Mouse (Mus musculus) telencephalon, adult 2 months (tissue): ENCODE results near the gene Gal3st1.
A peak's percentile ranks its signal among the peaks of the same experiment; 100 is the strongest.
"Not testable (repeated sequence)": the region's sequence is repeated elsewhere in the genome, so short reads cannot be mapped to it uniquely, and the experiment has no call there.

Experiments used
- DNase-seq: peaks from one replicate; pipeline ENCODE4 v3.0.0-alpha.2; 2011; ENCODE audit warnings: low read depth, low spot score

Gal3st1 gene

DNA sequence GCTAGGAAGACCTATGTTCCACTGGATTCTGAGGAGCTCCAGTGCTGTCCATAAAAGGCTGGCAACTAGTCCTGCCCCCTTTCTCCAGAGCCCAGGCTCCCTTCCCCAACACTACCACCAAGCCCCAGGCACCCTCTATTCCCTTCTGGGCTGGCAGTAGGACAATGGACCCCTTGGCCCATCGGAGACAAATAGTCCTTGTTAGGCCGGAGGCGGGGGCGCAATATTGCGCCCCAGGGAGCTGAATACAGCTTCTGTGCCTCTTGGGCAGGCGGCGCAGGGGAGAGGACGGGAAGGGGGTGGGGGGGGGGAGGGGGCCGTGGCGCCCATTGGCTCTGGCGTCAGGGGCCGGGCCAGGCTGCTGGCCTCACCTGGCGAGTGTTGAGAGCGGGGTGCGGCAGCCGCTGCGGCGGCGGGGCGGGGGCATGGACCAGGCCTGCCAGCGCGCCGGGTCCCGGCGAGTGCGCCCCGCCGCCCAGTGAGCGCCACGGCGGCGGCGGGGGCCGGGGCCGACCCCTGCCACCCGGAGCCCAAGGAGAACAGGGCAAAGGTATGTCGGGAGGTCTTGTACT, at the start of gene Gal3st1:
TSS of gene Gal3st1 (plus strand) at position 346 of the 572 bp plus-strand sequence.
- peak; percentile 76 for DNase-seq

DNA sequence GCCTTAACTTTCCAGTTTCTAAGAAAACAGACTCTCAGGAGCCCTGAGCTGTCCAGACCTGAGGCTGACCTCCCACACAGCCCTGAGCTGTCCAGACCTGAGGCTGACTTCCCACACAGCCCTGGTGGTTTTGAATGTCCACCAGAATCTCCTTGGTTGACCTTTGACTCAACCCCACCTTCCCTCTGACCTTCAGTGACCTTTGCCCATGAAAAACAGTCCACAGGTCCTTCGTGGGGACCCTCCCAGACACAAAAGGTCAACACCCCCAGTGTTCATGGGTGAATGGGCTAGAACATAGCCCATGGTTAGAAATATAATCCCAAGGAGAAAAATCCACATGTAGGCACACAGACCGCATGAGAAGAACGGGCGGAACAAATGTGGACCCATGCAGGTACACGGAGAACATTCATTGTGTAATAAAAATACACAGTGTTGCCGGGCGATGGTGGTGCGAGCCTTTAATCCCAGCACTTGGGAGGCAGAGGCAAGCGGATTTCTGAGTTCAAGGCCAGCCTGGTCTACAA, 49.6 kb upstream of the Gal3st1 start:
- DNase-seq: no peak

- DNase-seq: no peak
Observed at GRCm38 (mm10) chr11:3935135-3935534, 48.3 kb upstream of the Gal3st1 start.

GRCm38 (mm10) chr11:3936318-3936717, 47.1 kb upstream of the Gal3st1 start:
- DNase-seq: no peak

DNA sequence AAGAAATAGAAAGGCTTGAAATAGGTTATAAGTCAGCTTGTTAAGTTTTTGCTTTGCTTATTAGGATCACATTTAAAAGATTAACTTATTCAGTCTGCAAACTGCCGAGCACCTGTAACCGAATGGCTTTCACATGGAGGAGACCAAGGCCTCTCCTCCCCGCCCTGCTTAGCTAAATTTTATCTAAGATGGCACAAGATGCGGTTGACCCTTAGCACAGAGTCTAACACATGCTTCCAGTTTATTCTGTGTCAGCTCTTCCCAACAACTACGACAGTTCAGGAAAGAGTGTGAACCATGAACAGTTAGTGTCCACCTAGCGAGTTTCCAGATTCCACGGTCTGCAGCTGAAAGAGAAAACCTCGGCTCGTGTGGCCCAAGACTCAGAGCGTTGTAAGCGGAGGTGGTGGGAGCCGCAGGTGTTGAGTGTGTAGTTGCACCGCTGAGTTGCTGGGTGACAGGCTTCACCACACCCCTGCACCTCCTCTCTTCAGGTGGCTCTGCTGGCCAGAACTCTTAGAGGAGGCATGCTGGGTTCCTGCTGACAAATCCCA, 46.0 kb upstream of the Gal3st1 start:
- no peak for DNase-seq

- no peak for DNase-seq
Observed at GRCm38 (mm10) chr11:3941371-3941770, 42.1 kb upstream of the Gal3st1 start.

- no peak for DNase-seq
Observed at GRCm38 (mm10) chr11:3946386-3946785, 37.0 kb upstream of the Gal3st1 start.

- not testable (repeated sequence) for DNase-seq
Observed at GRCm38 (mm10) chr11:3954876-3955275, 28.6 kb upstream of the Gal3st1 start.

GRCm38 (mm10) chr11:3955371-3955770, 28.1 kb upstream of the Gal3st1 start:
- DNase-seq: not testable (repeated sequence)

- no peak for DNase-seq
Observed at GRCm38 (mm10) chr11:3960901-3961300, 22.5 kb upstream of the Gal3st1 start.

DNA sequence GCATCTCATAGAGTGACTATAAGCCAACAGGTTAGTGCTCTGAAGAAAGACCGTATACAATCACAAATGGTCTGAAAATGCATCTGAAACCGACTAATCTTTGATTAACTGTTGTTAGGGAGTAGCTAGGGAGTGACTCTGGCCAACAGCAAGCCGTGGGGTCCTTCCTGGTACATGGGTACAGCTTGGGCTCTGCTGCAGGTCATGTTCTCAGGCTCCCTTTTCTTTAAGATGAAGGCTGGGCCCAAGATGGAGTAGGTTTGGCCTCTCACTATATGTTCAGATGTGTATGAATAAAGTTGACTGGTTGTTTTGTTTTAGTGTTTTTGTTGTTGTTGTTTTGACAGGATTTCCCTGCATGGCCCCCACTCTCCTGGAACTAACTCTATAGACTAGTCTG, 21.7 kb upstream of the Gal3st1 start:
- no peak for DNase-seq

DNA sequence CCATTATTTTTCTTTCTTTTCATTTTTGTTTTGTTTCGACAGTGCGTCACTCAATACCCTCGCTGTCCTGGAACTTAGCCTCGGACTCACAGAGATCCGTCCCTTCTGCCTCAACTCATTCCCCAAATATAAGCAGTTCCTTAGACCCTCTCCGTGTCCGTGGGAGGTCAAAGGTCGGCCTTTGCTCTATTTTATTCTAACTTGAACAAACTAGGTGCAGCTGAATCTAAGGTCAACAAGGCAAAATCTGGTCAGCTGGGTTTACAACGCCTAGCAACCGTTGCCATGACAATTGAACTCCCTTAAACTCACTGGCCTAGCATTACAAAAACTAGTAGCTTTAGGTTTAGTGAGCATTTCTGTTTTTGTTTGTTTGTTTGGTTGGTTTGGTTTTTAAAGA, 20.3 kb upstream of the Gal3st1 start:
- no peak for DNase-seq

DNA sequence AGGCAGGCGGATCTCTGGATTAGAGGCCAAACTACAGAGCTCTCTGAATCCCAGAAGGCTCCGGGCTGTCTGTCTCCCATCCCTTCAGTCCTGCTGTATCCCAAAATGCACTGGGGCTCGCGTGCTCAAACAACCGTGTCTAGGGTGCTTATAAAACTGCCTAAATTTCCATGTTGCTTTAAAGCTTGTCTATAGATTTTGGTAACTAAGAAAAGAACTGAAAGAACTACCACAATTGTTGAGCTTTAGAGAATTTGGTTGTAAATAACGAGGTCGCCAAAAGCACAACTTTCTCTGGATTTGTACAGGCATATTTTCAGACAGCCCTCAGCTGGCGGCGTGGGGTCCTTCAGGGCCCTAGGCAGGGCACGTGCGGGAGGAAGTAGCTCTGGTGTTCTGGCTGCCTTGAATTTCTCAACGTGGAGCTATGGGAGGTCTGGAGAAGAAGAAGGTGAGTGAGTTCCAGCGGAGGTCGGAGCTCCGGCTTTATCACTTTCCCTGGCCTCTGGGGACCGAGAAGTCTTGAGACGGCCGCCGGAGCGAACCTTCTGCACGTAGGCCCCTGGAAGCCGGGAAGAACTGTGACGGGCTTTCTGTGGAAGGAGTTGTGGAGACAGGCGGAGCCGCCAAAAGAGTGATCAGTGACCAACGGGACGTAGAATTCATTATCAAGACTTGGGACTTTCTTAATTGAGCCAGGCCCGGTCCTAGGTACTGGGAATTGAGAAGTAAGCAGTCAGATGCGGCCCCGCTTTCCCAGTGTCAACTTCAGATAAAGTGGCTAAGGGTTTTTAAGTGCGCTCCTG, 19.6 kb upstream of the Gal3st1 start, which contains the start of gene Pes1:
TSS of gene Pes1 (plus strand) at position 366 of the 806 bp plus-strand sequence.
- DNase-seq: peak; percentile 93

- no peak for DNase-seq
Observed at GRCm38 (mm10) chr11:3964416-3965172, 18.8 kb upstream of the Gal3st1 start.

GRCm38 (mm10) chr11:3969837-3970236, 13.6 kb upstream of the Gal3st1 start:
- no peak for DNase-seq

GRCm38 (mm10) chr11:3970361-3970760, 13.1 kb upstream of the Gal3st1 start:
- no peak for DNase-seq

- DNase-seq: no peak
Observed at GRCm38 (mm10) chr11:3973081-3973480, 10.4 kb upstream of the Gal3st1 start.

DNA sequence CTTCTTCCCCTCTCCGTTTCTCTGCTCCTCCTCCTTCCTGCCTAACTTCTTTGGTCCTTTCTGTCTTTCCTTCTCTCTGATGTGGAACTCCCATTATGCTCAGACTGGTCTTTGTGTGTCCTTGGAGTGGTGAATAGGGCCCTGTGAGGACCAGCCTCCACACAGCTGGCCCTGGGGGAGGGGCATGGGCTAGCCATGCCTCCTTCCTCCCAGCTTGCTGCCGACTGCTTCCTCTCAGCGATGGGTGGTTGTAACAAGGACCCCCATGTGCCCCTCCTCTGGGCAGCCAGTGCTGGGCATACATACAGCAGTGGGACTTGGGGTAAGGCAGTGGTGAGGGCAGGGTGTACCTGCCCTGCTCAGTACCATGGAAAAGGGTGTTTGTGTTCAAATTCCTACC, 9.1 kb upstream of the Gal3st1 start:
- no peak for DNase-seq

DNA sequence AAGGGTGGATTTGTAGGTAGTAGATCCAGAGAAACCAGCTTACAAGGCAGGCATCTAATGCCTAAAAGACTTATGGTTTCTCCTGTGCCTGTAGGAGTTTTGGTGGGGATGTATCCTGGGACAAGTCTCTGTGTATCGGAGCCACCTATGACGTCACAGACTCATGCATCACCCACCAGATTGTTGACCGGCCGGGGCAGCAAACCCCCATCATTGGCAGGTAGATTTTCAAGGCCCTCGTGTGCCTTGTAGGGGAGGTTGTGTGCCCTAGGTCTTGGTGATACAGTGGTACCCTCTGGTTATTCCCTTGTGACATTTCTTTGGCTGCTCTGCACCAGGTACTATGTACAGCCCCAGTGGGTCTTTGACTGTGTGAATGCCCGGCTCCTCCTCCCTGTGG, 6.8 kb upstream of the Gal3st1 start, which contains the start of gene 4930556J24Rik:
TSS of gene 4930556J24Rik (minus strand) at position 101 of the 400 bp plus-strand sequence.
- no peak for DNase-seq

GRCm38 (mm10) chr11:3978421-3978820, 5.0 kb upstream of the Gal3st1 start:
- DNase-seq: no peak

DNA sequence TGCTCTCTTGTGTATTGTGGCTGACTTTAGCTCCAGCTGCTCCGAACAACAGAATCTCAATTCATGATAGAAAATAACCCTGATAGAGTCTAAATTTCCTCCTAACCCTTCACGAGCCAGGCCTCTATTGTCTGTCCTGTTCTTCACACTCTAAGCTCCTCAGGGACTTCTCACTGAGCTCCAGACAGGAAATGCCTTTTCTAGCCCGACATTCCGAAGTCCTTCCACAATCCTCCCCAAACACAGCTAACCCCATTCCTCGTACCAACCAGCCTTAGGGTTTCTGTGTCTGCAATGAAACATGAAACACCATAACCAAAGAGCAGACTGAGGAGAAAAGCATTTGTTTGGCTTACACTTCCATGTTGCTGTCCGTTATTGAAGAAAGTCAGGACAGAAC, 1.9 kb upstream of the Gal3st1 start:
- no peak for DNase-seq
